Mouse (Mus musculus) forebrain, embryonic 15.5 days (tissue): ENCODE data around the gene Anks1b. TPM values are rescaled to one million over a fixed set of nuclear protein-coding genes. Genes with fewer than 3 reads are reported as not detected.

Experiments
- ATAC-seq: fragments of 200-750 bp; cut with Nextera tagmentation; replicated peaks from 2 replicates; pipeline ENCODE4 v1.8.0; 2017; ENCODE audit warnings: mild to moderate bottlenecking, moderate TSS enrichment, moderate library complexity
- H3K27ac ChIP-seq: fragments of 300-500 bp; sonication (generic); replicated peaks from 2 replicates; pipeline ENCODE4 v1.5.1; 2015; ENCODE audit warnings: mild to moderate bottlenecking, inconsistent platforms
- H3K27me3 ChIP-seq: fragments of 300-500 bp; sonication (generic); 2 replicates; pipeline ENCODE4 v1.6.1; 2015; ENCODE audit warnings: inconsistent platforms
- H3K36me3 ChIP-seq: fragments of 300-500 bp; sonication (generic); 2 replicates; pipeline ENCODE4 v1.6.1; 2015; ENCODE audit warnings: mild to moderate bottlenecking, inconsistent platforms
- H3K4me1 ChIP-seq: fragments of 300-500 bp; sonication (generic); 2 replicates; pipeline ENCODE4 v1.6.1; 2015; ENCODE audit warnings: inconsistent platforms
- H3K4me2 ChIP-seq: fragments of 300-500 bp; sonication (generic); replicated peaks from 2 replicates; pipeline ENCODE4 v1.6.1; 2015; ENCODE audit warnings: mild to moderate bottlenecking, inconsistent platforms
- H3K4me3 ChIP-seq: fragments of 300-500 bp; sonication (generic); 2 replicates; pipeline ENCODE4 v1.5.1; 2015; ENCODE audit warnings: mild to moderate bottlenecking, inconsistent platforms
- H3K9ac ChIP-seq: fragments of 300-500 bp; sonication (generic); replicated peaks from 2 replicates; pipeline ENCODE4 v1.6.1; 2015; ENCODE audit warnings: mild to moderate bottlenecking, inconsistent platforms
- H3K9me3 ChIP-seq: fragments of 300-500 bp; sonication (generic); 2 replicates; pipeline ENCODE4 v1.6.1; 2016; ENCODE audit warnings: inconsistent platforms
- WGBS: fragments of 180-500 bp; shearing (Covaris S2); methylation state at CpG from one replicate; pipeline ENCODE4 v1.1.7; 2015; ENCODE audit warnings: mixed read lengths; 5-methylcytosine and 5-hydroxymethylcytosine counted together
- polyA plus RNA-seq: library from polyadenylated mRNA; unstranded; fragments of >200 nt; fragmentation: Nextera tagmentation; extraction: Ambion mirVana; gene quantifications from 2 replicates; pipeline ENCODE4 v1.2.1, GENCODE M21; 2015

Anks1b gene
- polyA plus RNA-seq, 1 experiment from 2014 or later = 63.1 TPM

- Histone ChIP-seq H3K9me3 (no peaks in the 10 kb centered on the region), H3K4me3 (no peak overlapping the region), H3K27me3 (no peaks in the 10 kb centered on the region), H3K27ac (no peak overlapping the region), H3K36me3 (no peaks in the 10 kb centered on the region), H3K4me2 (no peak overlapping the region), H3K4me1 (no peaks in the 10 kb centered on the region), H3K9ac (no peak overlapping the region)
- ATAC-seq = no peak
- 85% methylated on average over 1 of the region's 1 CpGs for WGBS
Measured at GRCm38 (mm10) chr10:90345394-90345793, 472.1 kb downstream of the Anks1b start.

- no CpG with 5 or more reads among the region's 1 CpGs for WGBS
- ATAC-seq = no peak
- H3K4me3 ChIP-seq = no peak overlapping the region
- H3K27me3 ChIP-seq = no peaks in the 10 kb centered on the region
- H3K9ac ChIP-seq = no peak overlapping the region
- H3K36me3 ChIP-seq = no peaks in the 10 kb centered on the region
- H3K27ac ChIP-seq = no peak overlapping the region
- no peaks in the 10 kb centered on the region for H3K9me3 ChIP-seq
- H3K4me2 ChIP-seq = no peak overlapping the region
- no peaks in the 10 kb centered on the region for H3K4me1 ChIP-seq
Measured at GRCm38 (mm10) chr10:90356258-90356657, 482.9 kb downstream of the Anks1b start.

- no peak overlapping the region for H3K4me2 ChIP-seq
- 61% methylated on average over 1 of the region's 1 CpGs for WGBS
- no peak overlapping the region for H3K4me3 ChIP-seq
- H3K27me3 ChIP-seq = no peaks in the 10 kb centered on the region
- no peak for ATAC-seq
- H3K9ac ChIP-seq = no peak overlapping the region
- no peaks in the 10 kb centered on the region for H3K36me3 ChIP-seq
- no peaks in the 10 kb centered on the region for H3K4me1 ChIP-seq
- no peaks in the 10 kb centered on the region for H3K9me3 ChIP-seq
- H3K27ac ChIP-seq = no peak overlapping the region
Measured at GRCm38 (mm10) chr10:90357169-90357907, 484.0 kb downstream of the Anks1b start.

DNA sequence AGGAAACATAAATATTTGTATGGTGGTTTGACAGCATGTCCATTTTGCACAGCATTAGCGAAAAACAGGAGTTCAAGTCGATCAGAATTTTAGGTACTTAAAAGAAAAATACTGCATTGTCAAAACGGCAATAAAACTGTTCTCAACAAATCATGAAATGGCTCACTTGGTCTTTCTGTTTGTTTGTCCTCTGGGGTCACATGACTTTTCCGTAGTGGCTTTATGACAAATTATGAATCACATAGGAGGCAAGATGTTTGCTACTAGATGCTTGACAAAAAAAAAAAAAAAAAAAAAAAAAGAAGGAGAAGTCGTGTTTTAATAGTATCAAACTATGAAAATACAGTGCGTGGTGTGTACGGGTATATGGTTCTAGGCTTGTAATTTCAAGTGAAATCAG lies 495.7 kb downstream of the Anks1b start:
- Histone ChIP-seq H3K27ac (no peak overlapping the region), H3K4me3 (no peak overlapping the region), H3K27me3 (no peaks in the 10 kb centered on the region), H3K4me2 (no peak overlapping the region), H3K9ac (no peak overlapping the region), H3K36me3 (no peaks in the 10 kb centered on the region), H3K9me3 (no peaks in the 10 kb centered on the region), H3K4me1 (no peaks in the 10 kb centered on the region)
- ATAC-seq = no peak
- 94% methylated on average over 7 of the region's 7 CpGs for WGBS

DNA sequence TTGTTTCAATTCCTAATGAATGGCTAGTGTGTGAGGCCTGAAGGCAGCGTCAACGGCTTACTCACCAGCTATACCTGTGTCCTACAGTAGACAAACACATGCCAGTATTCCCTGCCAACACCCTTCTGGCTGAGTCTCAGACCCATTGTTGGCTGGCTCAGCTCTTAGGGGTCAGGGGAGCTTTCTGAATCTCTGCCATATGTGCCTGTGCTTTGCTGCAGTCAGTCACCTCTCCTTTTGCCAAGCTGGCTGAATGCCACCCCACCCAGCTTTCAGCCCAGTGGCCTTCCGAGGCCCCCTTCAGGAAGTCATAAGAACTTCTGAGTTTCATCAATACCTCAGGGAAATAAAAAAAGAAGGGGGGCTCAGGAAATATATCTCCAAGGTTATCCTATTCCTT lies 497.4 kb downstream of the Anks1b start:
- Histone ChIP-seq H3K4me2 (no peak overlapping the region), H3K27ac (no peak overlapping the region), H3K4me3 (no peak overlapping the region), H3K9ac (no peak overlapping the region), H3K27me3 (no peaks in the 10 kb centered on the region), H3K36me3 (no peaks in the 10 kb centered on the region), H3K9me3 (no peaks in the 10 kb centered on the region), H3K4me1 (no peaks in the 10 kb centered on the region)
- WGBS = 70% methylated on average over 3 of the region's 3 CpGs
- ATAC-seq = 0 out of 2 replicates have a peak, but pooled peaks have one; percentile 51

- Histone ChIP-seq H3K4me1 (no peaks in the 10 kb centered on the region), H3K4me3 (no peak overlapping the region), H3K4me2 (no peak overlapping the region), H3K9ac (no peak overlapping the region), H3K27ac (no peak overlapping the region), H3K36me3 (no peaks in the 10 kb centered on the region), H3K27me3 (no peaks in the 10 kb centered on the region), H3K9me3 (no peaks in the 10 kb centered on the region)
- WGBS = 27% methylated on average over 4 of the region's 4 CpGs
- no peak for ATAC-seq
Measured at GRCm38 (mm10) chr10:90373469-90373868, 500.2 kb downstream of the Anks1b start.

DNA sequence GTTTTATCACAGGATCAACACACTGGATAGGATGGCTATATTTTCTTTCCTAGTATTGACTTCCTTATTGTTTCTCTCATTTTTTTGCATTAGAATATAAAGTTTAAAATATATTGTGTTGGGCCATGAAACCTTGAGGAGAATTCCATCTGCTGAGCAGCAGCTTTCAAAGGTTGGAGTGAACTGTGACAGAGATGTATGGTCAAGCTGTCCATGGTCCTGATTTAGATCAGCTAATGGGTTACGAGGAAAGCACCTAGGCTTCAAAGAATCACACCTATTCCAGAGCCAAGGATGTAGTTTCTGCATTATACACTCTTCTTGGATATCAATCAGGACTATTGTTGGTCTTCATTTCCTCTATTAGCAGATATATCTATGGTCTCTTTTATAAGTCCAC lies 503.3 kb downstream of the Anks1b start:
- no peaks in the 10 kb centered on the region for H3K36me3 ChIP-seq
- 71% methylated on average over 1 of the region's 1 CpGs for WGBS
- ATAC-seq = no peak
- no peaks in the 10 kb centered on the region for H3K9me3 ChIP-seq
- no peak overlapping the region for H3K4me2 ChIP-seq
- H3K4me1 ChIP-seq = no peaks in the 10 kb centered on the region
- no peak overlapping the region for H3K9ac ChIP-seq
- no peaks in the 10 kb centered on the region for H3K27me3 ChIP-seq
- no peak overlapping the region for H3K4me3 ChIP-seq
- no peak overlapping the region for H3K27ac ChIP-seq

GRCm38 (mm10) chr10:90380062-90380461 lies 506.8 kb downstream of the Anks1b start:
- H3K27ac ChIP-seq = no peak overlapping the region
- WGBS = 91% methylated on average over 1 of the region's 1 CpGs

DNA sequence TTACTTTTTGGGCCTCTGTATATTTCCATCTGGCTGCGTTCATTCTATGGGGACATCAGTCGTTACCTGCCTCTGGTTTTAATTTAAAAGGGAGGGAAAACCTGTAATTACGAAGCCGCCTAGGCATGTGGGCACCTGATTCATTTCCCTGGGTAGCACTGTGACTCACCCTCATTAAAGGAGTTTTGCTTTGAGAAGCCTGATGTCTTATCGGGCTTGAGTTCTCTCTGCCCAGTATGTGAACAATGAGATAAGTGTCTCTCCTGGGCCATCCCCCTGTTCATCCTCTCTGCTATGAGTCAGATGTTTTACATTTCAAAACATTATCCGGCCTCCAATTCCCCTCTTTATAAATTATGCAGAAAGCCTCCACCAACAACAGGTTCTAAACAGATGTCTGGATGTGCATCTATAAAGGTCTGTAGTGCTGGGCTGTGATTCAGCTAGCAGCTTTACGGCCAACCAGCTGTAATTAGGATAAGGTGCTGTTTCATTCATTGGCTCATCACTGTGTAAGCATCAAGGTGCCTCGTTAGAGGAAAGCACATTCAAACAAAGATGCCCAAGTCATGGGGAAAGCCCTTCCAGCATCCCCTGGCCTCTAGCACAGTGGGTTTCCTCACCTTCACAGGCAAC lies 507.5 kb downstream of the Anks1b start:
- peak; percentile 57; the same call in 1 of the 2 replicates for ATAC-seq
- Histone ChIP-seq H3K27me3 (no peaks in the 10 kb centered on the region), H3K36me3 (no peaks in the 10 kb centered on the region), H3K9me3 (no peaks in the 10 kb centered on the region), H3K9ac (no peak overlapping the region), H3K4me1 (no peaks in the 10 kb centered on the region), H3K4me2 (no peak overlapping the region), H3K4me3 (no peak overlapping the region), H3K27ac (no peak overlapping the region)
- 29% methylated on average over 8 of the region's 8 CpGs for WGBS

More at GRCm38 (mm10) chr10:90380062-90380461, 506.8 kb downstream of the Anks1b start:
- Histone ChIP-seq H3K9ac (no peak overlapping the region), H3K4me1 (no peaks in the 10 kb centered on the region), H3K9me3 (no peaks in the 10 kb centered on the region), H3K4me2 (no peak overlapping the region), H3K27me3 (no peaks in the 10 kb centered on the region), H3K4me3 (no peak overlapping the region), H3K36me3 (no peaks in the 10 kb centered on the region)
- no peak for ATAC-seq

- H3K4me2 ChIP-seq = no peak overlapping the region
- H3K4me3 ChIP-seq = no peak overlapping the region
- H3K9me3 ChIP-seq = no peaks in the 10 kb centered on the region
- H3K36me3 ChIP-seq = no peaks in the 10 kb centered on the region
- no peaks in the 10 kb centered on the region for H3K27me3 ChIP-seq
- H3K27ac ChIP-seq = no peak overlapping the region
- 85% methylated on average over 4 of the region's 4 CpGs for WGBS
- ATAC-seq = no peak
- no peak overlapping the region for H3K9ac ChIP-seq
- H3K4me1 ChIP-seq = no peaks in the 10 kb centered on the region
Measured at GRCm38 (mm10) chr10:90400382-90400781, 527.1 kb downstream of the Anks1b start.

- H3K9me3 ChIP-seq = no peaks in the 10 kb centered on the region
- H3K9ac ChIP-seq = no peak overlapping the region
- H3K36me3 ChIP-seq = no peaks in the 10 kb centered on the region
- H3K4me3 ChIP-seq = no peak overlapping the region
- 86% methylated on average over 2 of the region's 2 CpGs for WGBS
- no peaks in the 10 kb centered on the region for H3K27me3 ChIP-seq
- H3K4me2 ChIP-seq = no peak overlapping the region
- H3K27ac ChIP-seq = no peak overlapping the region
- no peak for ATAC-seq
- no peaks in the 10 kb centered on the region for H3K4me1 ChIP-seq
Measured at GRCm38 (mm10) chr10:90408484-90408883, 535.2 kb downstream of the Anks1b start.

DNA sequence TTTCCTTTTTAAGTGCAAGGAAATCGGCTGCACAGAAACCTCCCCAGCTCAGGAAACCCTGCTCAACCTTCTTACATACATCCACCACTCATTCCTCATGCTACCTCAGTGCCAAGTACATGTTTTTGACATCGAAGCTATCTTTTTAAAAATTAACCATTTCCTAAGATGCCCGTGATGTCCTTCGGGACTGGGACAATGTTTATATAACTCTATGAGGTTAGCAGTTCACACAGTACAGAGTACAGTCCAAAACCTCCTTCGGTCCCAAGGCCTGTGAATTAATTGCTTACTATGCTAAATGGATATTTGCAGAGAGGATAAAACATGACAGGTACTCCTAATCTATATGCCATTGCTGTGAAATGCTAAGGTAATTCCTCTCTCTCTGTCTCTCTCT lies 558.2 kb downstream of the Anks1b start:
- Histone ChIP-seq H3K4me1 (peaks cover 11% of the 10 kb centered on the region; the same call in 1 of the 2 replicates), H3K4me2 (no peak overlapping the region), H3K4me3 (no peak overlapping the region), H3K27ac (no peak overlapping the region), H3K36me3 (no peaks in the 10 kb centered on the region), H3K9me3 (no peaks in the 10 kb centered on the region), H3K9ac (no peak overlapping the region), H3K27me3 (no peaks in the 10 kb centered on the region)
- WGBS = 88% methylated on average over 5 of the region's 5 CpGs
- ATAC-seq = no peak
